Mouse (Mus musculus): ENCODE measurements around the gene Psrc1. TPM values are rescaled to one million over a fixed set of nuclear protein-coding genes. Genes with fewer than 3 reads are reported as not detected.

Gene Psrc1
- polyA plus RNA-seq (2014; fragmentation: Nextera tagmentation; extraction: Ambion mirVana), result 48.7 and 53.5 TPM in 2 replicates

DNA sequence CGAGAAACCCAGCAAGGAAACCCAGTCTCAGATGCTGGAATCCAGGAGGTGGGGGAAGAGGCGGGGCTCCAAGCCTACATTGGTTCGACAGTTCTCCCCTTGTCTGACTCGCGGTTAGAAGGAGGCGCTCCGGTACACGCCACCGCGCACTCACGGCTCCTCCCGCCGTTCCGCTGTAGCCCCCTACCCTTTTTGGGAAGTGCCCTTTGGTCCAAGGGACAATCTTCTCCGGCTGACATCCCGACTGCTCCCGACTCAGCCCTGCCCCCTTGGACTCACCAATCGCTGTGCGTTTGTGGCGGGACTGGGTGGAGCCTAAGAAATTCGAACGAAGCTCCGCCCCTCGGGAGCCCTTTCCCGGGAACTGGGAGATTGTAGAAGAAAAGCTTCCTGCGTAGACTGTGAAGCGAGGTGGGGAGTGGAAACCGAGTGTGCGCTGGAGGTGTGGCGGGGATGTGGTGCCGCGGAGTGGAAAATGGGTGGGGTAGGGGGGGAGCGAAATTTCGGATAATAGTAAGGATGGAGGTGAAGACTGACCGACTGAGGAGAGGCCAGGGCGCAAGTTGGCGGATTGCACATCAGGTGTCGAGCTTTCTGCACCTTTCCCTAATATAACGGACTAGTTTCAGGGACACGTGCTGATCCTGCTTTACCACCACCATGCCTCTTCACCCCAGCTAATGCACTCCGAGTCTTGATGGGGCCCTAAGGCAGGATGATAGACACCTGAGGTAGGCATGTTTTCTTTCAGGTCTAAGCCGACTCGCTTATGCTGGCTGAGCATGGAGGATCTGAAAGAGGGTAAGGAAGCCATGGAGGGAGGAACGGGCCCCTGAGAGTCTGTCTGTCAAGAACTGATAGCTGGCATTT lies at the start of gene Psrc1:
Gene Psrc1, plus strand, starts transcription at position 355 of the 870 bp plus-strand sequence.
- peaks cover 2% of the 10 kb centered on the region; the same call in 1 of the 2 replicates for H3K4me1 ChIP-seq (replicated peaks; ENCODE audit: control insufficient read depth, insufficient read depth, low read length)
- no peak within 1 kb of the TSS for H3K27ac ChIP-seq (ENCODE audit: low read depth, low read length)
- no peaks in the 10 kb centered on the region for H3K9me3 ChIP-seq (ENCODE audit: control insufficient read depth, low read length)
- H3K36me3 ChIP-seq (ENCODE audit: control insufficient read depth, insufficient read depth, low read length), result no peaks in the 10 kb centered on the region
- H3K4me3 ChIP-seq (ENCODE audit: low read depth, low read length), result peak within 1 kb of the TSS; percentile 49
- no peaks in the 10 kb centered on the region for H3K27me3 ChIP-seq (ENCODE audit: control insufficient read depth, insufficient read depth, low read length)
- H3K4me2 ChIP-seq (replicated peaks; ENCODE audit: low read depth, low read length), result peak within 1 kb of the TSS; percentile 35
- DNase-seq (ENCODE audit: low spot score), result peak; percentile 96
- peak; percentile 93 for ATAC-seq (ENCODE audit: low FRiP score)
- WGBS, result under 1% methylated on average over 44 of the region's 44 CpGs
- H3K9ac ChIP-seq (ENCODE audit: low read depth, low read length), result peak within 1 kb of the TSS; percentile 28

DNA sequence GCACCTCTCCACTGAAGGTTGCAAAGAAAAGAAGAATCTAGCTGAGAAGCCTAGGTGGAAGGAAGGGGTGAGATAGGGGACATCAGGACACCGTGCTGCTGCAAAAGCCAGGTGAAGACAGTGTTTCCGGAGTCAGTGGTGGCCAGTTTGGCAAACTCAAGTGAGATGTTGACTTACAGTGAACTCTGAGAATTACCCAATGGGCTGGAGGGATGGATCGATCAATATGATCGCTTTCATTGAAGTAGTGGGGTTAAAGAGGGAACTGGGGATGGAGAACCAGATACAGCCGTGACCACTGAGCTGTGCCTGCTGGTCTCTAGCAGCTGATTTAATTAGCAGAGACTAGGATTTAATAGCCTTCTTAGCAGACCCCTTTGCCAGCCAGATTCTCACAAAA lies 46.8 kb upstream of the Psrc1 start:
- DNase-seq (ENCODE audit: low spot score) (no peak), ATAC-seq (ENCODE audit: low FRiP score) (no peak)
- H3K4me2 ChIP-seq (replicated peaks; ENCODE audit: low read depth, low read length), result no peak overlapping the region
- WGBS, result 91% methylated on average over 5 of the region's 5 CpGs
- H3K9me3 ChIP-seq (ENCODE audit: control insufficient read depth, low read length), result no peaks in the 10 kb centered on the region
- H3K27me3 ChIP-seq (ENCODE audit: control insufficient read depth, insufficient read depth, low read length), result no peaks in the 10 kb centered on the region
- H3K9ac ChIP-seq (ENCODE audit: low read depth, low read length), result no peak overlapping the region
- H3K4me1 ChIP-seq (replicated peaks; ENCODE audit: control insufficient read depth, insufficient read depth, low read length), result no peaks in the 10 kb centered on the region
- H3K27ac ChIP-seq (ENCODE audit: low read depth, low read length), result no peak overlapping the region
- no peak overlapping the region for H3K4me3 ChIP-seq (ENCODE audit: low read depth, low read length)
- H3K36me3 ChIP-seq (ENCODE audit: control insufficient read depth, insufficient read depth, low read length), result peaks cover 15% of the 10 kb centered on the region; the same call in 1 of the 2 replicates

DNA sequence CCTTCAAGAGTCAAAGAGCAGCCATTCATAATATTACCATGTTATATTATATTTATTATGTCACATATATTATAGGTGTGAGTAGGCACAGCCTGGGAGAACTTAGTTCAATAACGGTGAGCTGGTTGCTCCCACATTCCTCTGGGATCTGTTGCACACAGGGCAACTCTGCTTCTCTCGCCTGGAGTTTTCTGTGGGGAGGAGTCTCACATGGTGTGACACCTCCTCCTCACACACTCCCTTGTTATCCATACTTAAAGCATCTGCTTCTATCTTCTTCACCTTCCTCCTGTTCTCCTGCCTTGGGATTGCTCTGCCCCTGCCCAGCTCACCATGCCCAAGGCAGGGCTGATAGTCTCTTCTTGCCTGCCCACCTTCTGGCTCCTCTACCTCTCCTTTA lies 42.6 kb upstream of the Psrc1 start:
- H3K4me3 ChIP-seq (ENCODE audit: low read depth, low read length), result no peak overlapping the region
- DNase-seq (ENCODE audit: low spot score), result no peak
- H3K4me1 ChIP-seq (replicated peaks; ENCODE audit: control insufficient read depth, insufficient read depth, low read length), result no peaks in the 10 kb centered on the region
- no peaks in the 10 kb centered on the region for H3K27me3 ChIP-seq (ENCODE audit: control insufficient read depth, insufficient read depth, low read length)
- no peak overlapping the region for H3K9ac ChIP-seq (ENCODE audit: low read depth, low read length)
- WGBS, result 87% methylated on average over 2 of the region's 2 CpGs
- H3K4me2 ChIP-seq (replicated peaks; ENCODE audit: low read depth, low read length), result no peak overlapping the region
- H3K9me3 ChIP-seq (ENCODE audit: control insufficient read depth, low read length), result no peaks in the 10 kb centered on the region
- peaks cover 11% of the 10 kb centered on the region; the same call in 1 of the 2 replicates for H3K36me3 ChIP-seq (ENCODE audit: control insufficient read depth, insufficient read depth, low read length)
- no peak for ATAC-seq (ENCODE audit: low FRiP score)
- no peak overlapping the region for H3K27ac ChIP-seq (ENCODE audit: low read depth, low read length)

DNA sequence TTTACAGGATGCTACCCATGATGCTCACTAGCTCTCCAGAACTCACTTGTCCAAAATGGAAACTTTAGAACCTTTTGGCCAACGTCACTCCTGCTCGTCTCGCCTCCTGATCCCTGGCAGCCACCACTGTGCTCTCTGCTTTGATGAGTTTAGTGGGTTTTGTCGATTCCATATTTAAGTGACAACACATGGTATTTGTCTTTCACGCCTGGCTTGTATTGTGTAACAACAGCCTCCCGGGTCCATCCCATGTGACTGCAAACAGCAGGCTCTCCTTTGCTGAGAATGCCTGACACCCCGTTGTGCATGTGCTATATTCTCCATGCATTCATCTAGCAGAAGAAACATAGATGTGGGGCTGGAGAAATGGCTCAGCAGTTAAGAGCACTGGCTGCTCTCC lies 41.5 kb upstream of the Psrc1 start:
- Histone ChIP-seq H3K36me3 (ENCODE audit: control insufficient read depth, insufficient read depth, low read length) (peaks cover 13% of the 10 kb centered on the region; the same call in 1 of the 2 replicates), H3K27me3 (ENCODE audit: control insufficient read depth, insufficient read depth, low read length) (no peaks in the 10 kb centered on the region), H3K9ac (ENCODE audit: low read depth, low read length) (no peak overlapping the region), H3K27ac (ENCODE audit: low read depth, low read length) (no peak overlapping the region), H3K4me3 (ENCODE audit: low read depth, low read length) (no peak overlapping the region), H3K9me3 (ENCODE audit: control insufficient read depth, low read length) (no peaks in the 10 kb centered on the region), H3K4me2 (replicated peaks; ENCODE audit: low read depth, low read length) (no peak overlapping the region), H3K4me1 (replicated peaks; ENCODE audit: control insufficient read depth, insufficient read depth, low read length) (no peaks in the 10 kb centered on the region)
- 78% methylated on average over 7 of the region's 7 CpGs for WGBS
- no peak for ATAC-seq (ENCODE audit: low FRiP score)
- no peak for DNase-seq (ENCODE audit: low spot score)

DNA sequence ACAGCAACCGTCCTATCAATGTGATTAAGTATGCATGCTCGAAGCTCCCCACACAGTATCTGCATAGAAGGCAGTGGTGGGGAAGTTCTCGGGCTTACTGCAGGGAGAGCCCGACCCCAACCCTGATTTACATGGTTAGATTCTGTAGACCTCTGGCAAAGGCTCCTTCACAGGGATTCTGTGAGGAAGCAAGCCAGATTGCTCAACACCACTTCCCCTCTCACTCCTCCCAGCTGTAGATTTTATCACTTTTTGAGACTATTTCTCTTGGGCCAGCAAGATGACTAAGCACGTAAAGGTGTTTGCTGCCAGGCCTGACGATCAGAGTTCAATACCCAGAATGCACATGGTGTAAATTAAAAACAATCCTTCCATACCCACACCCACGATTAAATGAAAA lies 37.8 kb upstream of the Psrc1 start:
- ATAC-seq (ENCODE audit: low FRiP score), result no peak
- Histone ChIP-seq H3K4me2 (replicated peaks; ENCODE audit: low read depth, low read length) (no peak overlapping the region), H3K9ac (ENCODE audit: low read depth, low read length) (no peak overlapping the region), H3K27me3 (ENCODE audit: control insufficient read depth, insufficient read depth, low read length) (no peaks in the 10 kb centered on the region), H3K4me3 (ENCODE audit: low read depth, low read length) (no peak overlapping the region), H3K36me3 (ENCODE audit: control insufficient read depth, insufficient read depth, low read length) (peaks cover 13% of the 10 kb centered on the region; the same call in 1 of the 2 replicates), H3K9me3 (ENCODE audit: control insufficient read depth, low read length) (no peaks in the 10 kb centered on the region), H3K27ac (ENCODE audit: low read depth, low read length) (no peak overlapping the region), H3K4me1 (replicated peaks; ENCODE audit: control insufficient read depth, insufficient read depth, low read length) (no peaks in the 10 kb centered on the region)
- WGBS, result 87% methylated on average over 7 of the region's 7 CpGs
- DNase-seq (ENCODE audit: low spot score), result no peak

DNA sequence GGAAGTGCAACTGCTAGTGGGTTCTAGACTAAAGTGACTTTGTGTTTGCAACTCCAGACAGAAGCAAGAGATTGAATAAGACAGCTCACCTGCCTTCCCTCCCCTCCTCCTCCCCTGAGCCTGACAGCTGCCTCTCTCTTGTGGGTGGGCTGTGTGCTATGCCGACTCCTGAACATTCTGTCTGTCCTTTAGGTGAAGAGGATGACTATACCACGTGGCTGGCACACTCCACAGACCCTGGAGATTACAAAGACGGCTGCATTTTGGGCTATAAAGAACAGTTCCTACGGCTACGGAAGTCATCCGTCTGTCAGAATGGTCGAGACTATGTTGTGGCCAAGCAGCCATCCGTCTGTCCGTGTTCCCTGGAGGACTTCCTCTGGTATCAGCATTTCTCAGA lies 35.3 kb upstream of the Psrc1 start:
- H3K4me1 ChIP-seq (replicated peaks; ENCODE audit: control insufficient read depth, insufficient read depth, low read length), result no peaks in the 10 kb centered on the region
- no peak overlapping the region for H3K27ac ChIP-seq (ENCODE audit: low read depth, low read length)
- H3K4me3 ChIP-seq (ENCODE audit: low read depth, low read length), result no peak overlapping the region
- H3K27me3 ChIP-seq (ENCODE audit: control insufficient read depth, insufficient read depth, low read length), result no peaks in the 10 kb centered on the region
- no peak overlapping the region for H3K4me2 ChIP-seq (replicated peaks; ENCODE audit: low read depth, low read length)
- 83% methylated on average over 9 of the region's 9 CpGs for WGBS
- no peak for DNase-seq (ENCODE audit: low spot score)
- H3K9ac ChIP-seq (ENCODE audit: low read depth, low read length), result no peak overlapping the region
- no peaks in the 10 kb centered on the region for H3K9me3 ChIP-seq (ENCODE audit: control insufficient read depth, low read length)
- no peak for ATAC-seq (ENCODE audit: low FRiP score)
- H3K36me3 ChIP-seq (ENCODE audit: control insufficient read depth, insufficient read depth, low read length), result peaks cover 12% of the 10 kb centered on the region; the same call in 1 of the 2 replicates

DNA sequence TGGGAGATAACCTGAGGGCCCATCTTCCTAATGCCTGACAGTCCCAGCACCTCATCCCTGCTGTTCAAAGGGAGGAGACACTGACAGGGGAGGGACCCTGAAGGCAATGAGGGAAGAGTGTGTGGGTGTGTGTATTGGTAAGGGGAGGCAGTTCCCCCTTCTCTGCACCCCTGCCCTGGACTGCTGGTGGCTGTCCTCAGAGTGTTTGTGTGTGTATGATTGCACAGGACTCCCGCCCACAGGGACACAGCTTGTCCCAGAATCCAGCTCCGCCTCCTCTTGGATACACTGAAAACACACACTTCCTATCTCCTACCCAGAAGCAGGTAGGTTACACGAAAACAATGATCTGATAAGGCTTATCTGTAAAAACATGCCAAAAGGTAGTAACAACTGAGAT lies 28.4 kb upstream of the Psrc1 start:
- Histone ChIP-seq H3K36me3 (ENCODE audit: control insufficient read depth, insufficient read depth, low read length) (peaks cover 13% of the 10 kb centered on the region; the same call in 1 of the 2 replicates), H3K9ac (ENCODE audit: low read depth, low read length) (no peak overlapping the region), H3K4me2 (replicated peaks; ENCODE audit: low read depth, low read length) (no peak overlapping the region), H3K27ac (ENCODE audit: low read depth, low read length) (no peak overlapping the region), H3K4me1 (replicated peaks; ENCODE audit: control insufficient read depth, insufficient read depth, low read length) (0 out of 2 replicates have a peak, but pooled peaks cover 3% of the 10 kb centered on the region), H3K4me3 (ENCODE audit: low read depth, low read length) (no peak overlapping the region), H3K27me3 (ENCODE audit: control insufficient read depth, insufficient read depth, low read length) (no peaks in the 10 kb centered on the region), H3K9me3 (ENCODE audit: control insufficient read depth, low read length) (no peaks in the 10 kb centered on the region)
- WGBS, result 87% methylated on average over 3 of the region's 3 CpGs
- DNase-seq (ENCODE audit: low spot score) (no peak), ATAC-seq (ENCODE audit: low FRiP score) (no peak)

DNA sequence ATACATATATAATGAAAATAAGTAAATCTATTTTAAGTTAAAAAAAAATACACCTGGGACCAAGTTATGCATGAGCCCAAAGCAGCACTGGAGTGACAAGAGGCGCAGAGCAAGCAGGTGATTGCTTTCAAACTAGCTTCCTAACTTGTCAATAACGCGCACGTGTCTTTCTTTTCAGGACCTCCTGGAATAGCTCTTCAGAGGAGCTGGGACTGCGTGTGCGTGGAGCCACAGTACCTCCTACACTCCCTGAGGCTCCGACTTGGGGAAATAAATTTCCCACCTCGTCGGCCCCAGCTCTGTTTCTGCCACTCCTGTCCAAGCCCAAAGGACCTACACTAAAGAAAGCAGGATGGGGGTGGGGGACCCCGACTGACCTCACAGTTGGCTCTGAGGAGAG lies 26.6 kb upstream of the Psrc1 start:
- H3K4me1 ChIP-seq (replicated peaks; ENCODE audit: control insufficient read depth, insufficient read depth, low read length), result peaks cover 8% of the 10 kb centered on the region
- no peak overlapping the region for H3K4me3 ChIP-seq (ENCODE audit: low read depth, low read length)
- no peak for ATAC-seq (ENCODE audit: low FRiP score)
- no peak for DNase-seq (ENCODE audit: low spot score)
- H3K36me3 ChIP-seq (ENCODE audit: control insufficient read depth, insufficient read depth, low read length), result peaks cover 9% of the 10 kb centered on the region; the same call in 1 of the 2 replicates
- H3K9me3 ChIP-seq (ENCODE audit: control insufficient read depth, low read length), result no peaks in the 10 kb centered on the region
- no peak overlapping the region for H3K4me2 ChIP-seq (replicated peaks; ENCODE audit: low read depth, low read length)
- H3K9ac ChIP-seq (ENCODE audit: low read depth, low read length), result no peak overlapping the region
- no peak overlapping the region for H3K27ac ChIP-seq (ENCODE audit: low read depth, low read length)
- 91% methylated on average over 10 of the region's 10 CpGs for WGBS
- no peaks in the 10 kb centered on the region for H3K27me3 ChIP-seq (ENCODE audit: control insufficient read depth, insufficient read depth, low read length)

DNA sequence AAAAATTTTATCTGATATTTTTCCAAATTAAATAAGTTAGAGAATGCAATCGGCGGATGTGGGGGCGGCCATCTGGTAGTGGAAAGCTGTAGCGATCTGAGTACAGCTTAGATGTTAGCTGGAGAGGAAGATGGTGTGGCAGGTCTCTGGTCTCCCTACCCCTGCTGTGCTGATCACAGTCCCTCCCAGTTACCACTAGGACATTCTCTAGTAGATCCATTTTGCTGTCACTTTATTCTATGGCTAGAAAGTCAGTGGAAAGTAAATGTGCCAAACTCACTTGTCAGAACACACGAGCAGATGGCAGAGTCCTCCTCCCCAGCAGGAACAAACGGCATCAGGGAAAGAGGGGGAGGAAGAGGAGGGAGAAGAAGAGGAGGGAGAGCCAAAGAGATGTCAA lies 25.2 kb upstream of the Psrc1 start:
- H3K4me1 ChIP-seq (replicated peaks; ENCODE audit: control insufficient read depth, insufficient read depth, low read length), result peaks cover 8% of the 10 kb centered on the region
- no peaks in the 10 kb centered on the region for H3K27me3 ChIP-seq (ENCODE audit: control insufficient read depth, insufficient read depth, low read length)
- H3K27ac ChIP-seq (ENCODE audit: low read depth, low read length), result no peak overlapping the region
- H3K9me3 ChIP-seq (ENCODE audit: control insufficient read depth, low read length), result no peaks in the 10 kb centered on the region
- H3K4me3 ChIP-seq (ENCODE audit: low read depth, low read length), result no peak overlapping the region
- ATAC-seq (ENCODE audit: low FRiP score), result no peak
- 79% methylated on average over 6 of the region's 6 CpGs for WGBS
- H3K4me2 ChIP-seq (replicated peaks; ENCODE audit: low read depth, low read length), result no peak overlapping the region
- H3K36me3 ChIP-seq (ENCODE audit: control insufficient read depth, insufficient read depth, low read length), result peaks cover 8% of the 10 kb centered on the region; the same call in 1 of the 2 replicates
- no peak for DNase-seq (ENCODE audit: low spot score)
- H3K9ac ChIP-seq (ENCODE audit: low read depth, low read length), result no peak overlapping the region

All from hindbrain, embryonic 11.5 days (tissue).